Mouse (Mus musculus): ENCODE results near the gene Ankrd22.

Ankrd22 gene

GRCm38 (mm10) chr19:34078130-34078529 lies 87.7 kb downstream of the Ankrd22 start:
- DNase-seq, result no peak

- DNase-seq, result no peak
Observed at GRCm38 (mm10) chr19:34074239-34074638, 91.6 kb downstream of the Ankrd22 start.
